9 mouse cellular contexts compared by ENCODE assay signal in the genomic region with DNA sequence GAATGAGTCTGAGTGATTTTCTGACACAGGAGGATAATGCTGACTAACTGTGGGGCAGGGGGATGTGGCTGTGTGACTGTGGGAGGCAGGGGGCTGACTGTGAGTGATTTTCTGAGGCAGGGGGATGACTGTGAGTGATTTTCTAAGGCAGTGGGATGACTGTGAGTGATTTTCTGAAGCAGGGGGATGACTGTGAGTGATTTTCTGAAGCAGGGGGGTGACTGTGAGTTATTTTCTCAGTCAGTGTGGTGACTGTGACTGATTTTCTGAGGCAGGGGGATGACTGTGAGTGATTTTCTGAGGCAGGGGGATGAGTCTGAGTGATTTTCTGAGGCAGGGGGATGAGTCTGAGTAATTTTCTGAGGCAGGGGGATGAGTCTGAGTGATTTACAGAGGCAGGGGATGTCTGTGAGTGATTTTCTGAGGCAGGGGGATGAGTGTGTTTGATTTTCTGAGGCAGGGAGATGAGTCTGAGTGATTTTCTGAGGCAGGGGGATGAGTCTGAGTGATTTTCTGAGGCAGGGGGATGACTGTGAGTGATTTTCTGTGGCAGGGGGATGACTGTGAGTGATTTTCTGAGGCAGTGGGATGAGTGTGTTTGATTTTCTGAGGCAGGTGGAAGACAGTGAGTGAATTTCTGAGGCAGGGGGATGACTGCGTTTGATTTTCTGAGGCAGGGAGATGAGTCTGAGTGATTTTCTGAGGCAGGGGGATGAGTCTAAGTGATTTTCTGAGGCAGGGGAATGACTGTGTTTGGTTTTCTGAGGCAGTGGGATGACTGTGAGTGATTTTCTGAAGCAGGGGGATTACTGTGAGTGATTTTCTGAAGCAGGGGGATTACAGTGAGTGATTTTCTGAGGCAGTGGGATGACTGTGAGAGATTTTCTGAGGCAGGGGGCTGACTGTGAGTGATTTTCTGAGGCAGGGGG. TPM values are rescaled to one million over a fixed set of nuclear protein-coding genes. Genes with fewer than 3 reads are reported as not detected.
DNase-seq lines count a peak whose midpoint lies in the region; ATAC-seq and TF ChIP-seq lines count a peak whose summit lies in the region.
"Not testable (repeated sequence)": the region's sequence is repeated elsewhere in the genome, so short reads cannot be mapped to it uniquely, and the experiment has no call there.
"Had no signal": no experiment of that assay in that cellular context is flagged by ENCODE, and none has a peak within 500 bp of the region (broad histone marks: within the 10 kb centered on the region; RNA-seq: fewer than 3 reads in every experiment).

No protein-coding gene starts in this region.

- H3K27ac ChIP-seq in cerebellum, adult 2 months (ENCODE audit: insufficient read depth, low read length); forebrain, embryonic 14.5 days (ENCODE audit: low read depth, low read length); heart, postnatal 0 days (ENCODE audit: low read depth); kidney, embryonic 16.5 days (ENCODE audit: low read length); lung, embryonic 14.5 days (ENCODE audit: low read depth); stomach, embryonic 16.5 days (ENCODE audit: low read length): not testable (repeated sequence)

- not testable (repeated sequence) for H3K4me3 ChIP-seq in cerebellum, adult 2 months (replicated peaks; ENCODE audit: insufficient read depth, low read depth, low read length); forebrain, embryonic 14.5 days (ENCODE audit: low read depth, low read length); heart, postnatal 0 days (ENCODE audit: low read depth, low read length); kidney, embryonic 16.5 days (ENCODE audit: low read length); lung, embryonic 14.5 days (ENCODE audit: low read depth, low read length); stomach, embryonic 16.5 days (replicated peaks; ENCODE audit: low read length)

- H3K9me3 ChIP-seq in forebrain, embryonic 14.5 days (replicated peaks; ENCODE audit: control insufficient read depth, low read length), result not testable (repeated sequence)
- peaks cover 16% of the 10 kb centered on the region for H3K9me3 ChIP-seq in heart, postnatal 0 days (replicated peaks; ENCODE audit: control insufficient read depth, low read length)
- H3K9me3 ChIP-seq in kidney, embryonic 16.5 days (ENCODE audit: low read length), result peaks cover 15% of the 10 kb centered on the region
- H3K9me3 ChIP-seq in lung, embryonic 14.5 days (ENCODE audit: low read depth, low read length), result peaks cover 18% of the 10 kb centered on the region
- H3K9me3 ChIP-seq in stomach, embryonic 16.5 days (replicated peaks; ENCODE audit: control insufficient read depth, low read length), result peaks cover 16% of the 10 kb centered on the region

- 0 out of 2 replicates have a peak, but pooled peaks have one; percentile 40 for ATAC-seq in forebrain, embryonic 14.5 days
- peak; percentile 47; the same call in 1 of the 2 replicates for ATAC-seq in heart, postnatal 0 days (ENCODE audit: insufficient read depth, low read depth)
- peak; percentile 77 for ATAC-seq in kidney, embryonic 16.5 days (ENCODE audit: low FRiP score, low TSS enrichment)
- not testable (repeated sequence) for ATAC-seq in lung, embryonic 14.5 days (ENCODE audit: insufficient read depth)
- ATAC-seq in stomach, embryonic 16.5 days (ENCODE audit: insufficient read depth, low FRiP score), result peak; percentile 78

- not testable (repeated sequence) for H3K36me3 ChIP-seq in forebrain, embryonic 14.5 days (ENCODE audit: control insufficient read depth, insufficient read depth, low read length); heart, postnatal 0 days (replicated peaks; ENCODE audit: control insufficient read depth, insufficient read depth, low read length); kidney, embryonic 16.5 days (ENCODE audit: insufficient read depth, low read length); lung, embryonic 14.5 days (ENCODE audit: insufficient read depth); stomach, embryonic 16.5 days (ENCODE audit: control insufficient read depth, insufficient read depth, low read length)

- not testable (repeated sequence) for H3K27me3 ChIP-seq in cerebellum, adult 2 months (ENCODE audit: control insufficient read depth, insufficient read depth, low read length); forebrain, embryonic 14.5 days (replicated peaks; ENCODE audit: control insufficient read depth, insufficient read depth, low read length); heart, postnatal 0 days (ENCODE audit: control insufficient read depth, insufficient read depth, low read length); kidney, embryonic 16.5 days (ENCODE audit: insufficient read depth, low read length); lung, embryonic 14.5 days (ENCODE audit: insufficient read depth, low read length); stomach, embryonic 16.5 days (ENCODE audit: control insufficient read depth, insufficient read depth, low read length)

- not testable (repeated sequence) for H3K4me1 ChIP-seq in cerebellum, adult 2 months (ENCODE audit: control insufficient read depth, insufficient read depth, low read length); forebrain, embryonic 14.5 days (ENCODE audit: control insufficient read depth, insufficient read depth, low read length); heart, postnatal 0 days (ENCODE audit: control insufficient read depth, insufficient read depth); kidney, embryonic 16.5 days (ENCODE audit: insufficient read depth, low read length); lung, embryonic 14.5 days (ENCODE audit: insufficient read depth); stomach, embryonic 16.5 days (ENCODE audit: control insufficient read depth, insufficient read depth, low read length)

- TF ChIP-seq CTCF in cerebellum, adult 2 months (IDR thresholded peaks at IDR 0.05; ENCODE audit: borderline replicate concordance, insufficient read depth, low read depth, low read length), result 0 out of 2 replicates have a peak, but pooled peaks have one; percentile 2
- not testable (repeated sequence) for TF ChIP-seq CTCF in heart, postnatal 0 days (IDR thresholded peaks at IDR 0.05; ENCODE audit: low read depth); lung, embryonic 14.5 days (IDR thresholded peaks at IDR 0.05; ENCODE audit: low read depth)

- not testable (repeated sequence) for H3K4me2 ChIP-seq in forebrain, embryonic 14.5 days (ENCODE audit: low read length); heart, postnatal 0 days (ENCODE audit: low read depth, low read length); kidney, embryonic 16.5 days (replicated peaks; ENCODE audit: low read depth, low read length); lung, embryonic 14.5 days; stomach, embryonic 16.5 days (ENCODE audit: low read depth, low read length)

- not testable (repeated sequence) for TF ChIP-seq EP300 in heart, postnatal 0 days (IDR thresholded peaks at IDR 0.05; ENCODE audit: low read depth)

- WGBS in cerebellum, adult 2 months, result 19% methylated on average over 1 of the region's 1 CpGs
- 25% methylated on average over 1 of the region's 1 CpGs for WGBS in forebrain, embryonic 14.5 days
- 18% methylated on average over 1 of the region's 1 CpGs for WGBS in heart, postnatal 0 days
- 17% methylated on average over 1 of the region's 1 CpGs for WGBS in kidney, embryonic 16.5 days
- WGBS in lung, embryonic 14.5 days, result 20% methylated on average over 1 of the region's 1 CpGs
- WGBS in stomach, embryonic 16.5 days, result 11% methylated on average over 1 of the region's 1 CpGs

- H3K9ac ChIP-seq in forebrain, embryonic 14.5 days (ENCODE audit: low read length); heart, postnatal 0 days (replicated peaks; ENCODE audit: low read depth, low read length); kidney, embryonic 16.5 days (replicated peaks; ENCODE audit: low read length); lung, embryonic 14.5 days; stomach, embryonic 16.5 days (ENCODE audit: low read length): not testable (repeated sequence)

- DNase-seq in CD4-positive, CD25-positive, alpha-beta regulatory T cell, adult 2 months (ENCODE audit: low read depth, low spot score), result peak; percentile 54
- not testable (repeated sequence) for DNase-seq in cerebellum, adult 2 months; heart, postnatal 0 days (ENCODE audit: low spot score)
- peak; percentile 36 for DNase-seq in forebrain, embryonic 14.5 days (ENCODE audit: low spot score)
- DNase-seq in lung, embryonic 14.5 days, result peak; percentile 47
- peak; percentile 61 for DNase-seq in neural tube, embryonic 10.5 days (ENCODE audit: extremely low spot score, low spot score)

- not testable (repeated sequence) for TF ChIP-seq POLR2A in cerebellum, adult 2 months (IDR thresholded peaks at IDR 0.05; ENCODE audit: borderline replicate concordance, insufficient read depth, low read length)

RNA-seq across cellular contexts. Expression of a gene that starts 56.0 kb away (rescaled TPM):
- 17.3 and 18.0 TPM in 2 replicates for polyA plus RNA-seq in cerebellum, adult 2 months (2012; rRNA removed)
- 4.1 and 4.9 TPM in 2 replicates for polyA plus RNA-seq in forebrain, embryonic 14.5 days (2014; fragmentation: Nextera tagmentation; extraction: Ambion mirVana)
- 4.5 and 5.5 TPM in 2 replicates for total RNA-seq in heart, postnatal 0 days (2014; rRNA removed; ENCODE audit: low replicate concordance)
- polyA plus RNA-seq in heart, postnatal 0 days (2015; fragmentation: Nextera tagmentation; extraction: Ambion mirVana), result 12.2 and 14.0 TPM in 2 replicates
- polyA plus RNA-seq in kidney, embryonic 16.5 days (2015; fragmentation: Nextera tagmentation; extraction: Ambion mirVana), result 12.0 and 14.2 TPM in 2 replicates
- 7.5 TPM in 2 replicates for polyA plus RNA-seq in lung, embryonic 14.5 days (2014; fragmentation: Nextera tagmentation; extraction: Ambion mirVana)
- polyA plus RNA-seq in stomach, embryonic 16.5 days (2015; fragmentation: Nextera tagmentation; extraction: Ambion mirVana), result 14.2 and 16.4 TPM in 2 replicates
- polyA plus RNA-seq: erythroblast, embryonic 14.5 days had no signal
